In the genomic region with DNA sequence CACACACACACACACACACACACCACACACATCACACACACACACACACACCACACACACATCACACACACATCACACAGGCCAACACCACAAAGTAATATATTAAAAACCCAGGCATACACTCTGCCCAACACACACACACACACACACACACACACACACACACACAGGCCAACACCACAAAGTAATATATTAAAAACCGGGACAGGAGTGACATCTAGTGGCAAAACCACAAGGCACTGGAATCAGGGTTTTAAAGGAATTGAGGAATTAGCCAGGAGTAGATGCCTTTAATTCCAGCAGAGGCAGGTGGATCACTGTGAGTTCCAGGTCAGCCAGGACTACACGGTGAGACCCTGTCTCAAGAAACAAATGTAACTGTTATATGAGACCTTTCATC, we compare ENCODE assay signal across 11 mouse cellular contexts. TPM values are rescaled to one million over a fixed set of nuclear protein-coding genes. Genes with fewer than 3 reads are reported as not detected.
A peak's percentile ranks its signal among the peaks of the same experiment; 100 is the strongest.
DNase-seq lines count a peak whose midpoint lies in the region; ATAC-seq and TF ChIP-seq lines count a peak whose summit lies in the region.
"Had no signal": no experiment of that assay in that cellular context is flagged by ENCODE, and none has a peak within 500 bp of the region (broad histone marks: within the 10 kb centered on the region; RNA-seq: fewer than 3 reads in every experiment).

No protein-coding gene starts in this region.

- WGBS in forebrain, embryonic 16.5 days: 35% methylated on average over 2 of the region's 2 CpGs
- WGBS in forebrain, embryonic 11.5 days: 42% methylated on average over 2 of the region's 2 CpGs

- no peak for TF ChIP-seq EP300 in MEL (IDR thresholded peaks at IDR 0.05; ENCODE audit: low read depth in 1 of 2, low read length in 2 of 2)

- peak; percentile 42 for TF ChIP-seq RAD21 in MEL (IDR thresholded peaks at IDR 0.05; ENCODE audit: low read depth, low read length)

- TF ChIP-seq CTCF in MEL (IDR thresholded peaks at IDR 0.05 in 2 of 3, conservative IDR thresholded peaks at IDR 0.05 in 1 of 3; ENCODE audit: control insufficient read depth in 1 of 3, insufficient read depth in 1 of 3, low read depth in 2 of 3, low read length in 3 of 3, poor library complexity in 1 of 3, severe bottlenecking in 1 of 3): peak in 2 of 3 experiments; percentile 7 to 50; a peak in 3 of 6 replicates

- DNase-seq in forebrain, embryonic 11.5 days (ENCODE audit: low spot score): no peak
- DNase-seq in left cerebral cortex, postnatal 14 days (ENCODE audit: low spot score in 2 of 2): peak; percentile 19 to 59
- DNase-seq in left cerebral cortex, adult 11 months (ENCODE audit: low spot score): no peak
- peak; percentile 27 for DNase-seq in MEL (ENCODE audit: low read depth, low spot score)
- DNase-seq in kidney, postnatal 36 days: peak; percentile 24 to 43
- no peak for DNase-seq in cerebellum, adult 8-10 months
- DNase-seq in frontal cortex, postnatal 25 days (ENCODE audit: low spot score in 2 of 2): no peak
- DNase-seq: cerebellum, adult 18-20 months; gastrocnemius, postnatal 36 days had no signal

- no peak overlapping the region for H3K9ac ChIP-seq in forebrain, embryonic 16.5 days (replicated peaks; ENCODE audit: low read depth, low read length)
- H3K9ac ChIP-seq in forebrain, embryonic 11.5 days (ENCODE audit: low read length): no peak overlapping the region
- no peak overlapping the region for H3K9ac ChIP-seq in MEL (ENCODE audit: control insufficient read depth, low read depth, low read length, poor library complexity, severe bottlenecking)

- H3K27me3 ChIP-seq in forebrain, embryonic 16.5 days (replicated peaks; ENCODE audit: control insufficient read depth, insufficient read depth, low read length): no peaks in the 10 kb centered on the region
- no peaks in the 10 kb centered on the region for H3K27me3 ChIP-seq in forebrain, embryonic 11.5 days (ENCODE audit: control insufficient read depth, insufficient read depth, low read length)
- no peaks in the 10 kb centered on the region for H3K27me3 ChIP-seq in MEL (ENCODE audit: control insufficient read depth in 1 of 2, insufficient read depth in 2 of 2, low read length in 2 of 2)
- H3K27me3 ChIP-seq: megakaryocyte, embryonic 14.5 days had no signal

- no peak overlapping the region for H3K4me3 ChIP-seq in forebrain, embryonic 16.5 days (replicated peaks; ENCODE audit: low read length)
- no peak overlapping the region for H3K4me3 ChIP-seq in forebrain, embryonic 11.5 days (ENCODE audit: low read depth, low read length)
- H3K4me3 ChIP-seq in MEL (ENCODE audit: control insufficient read depth in 1 of 2, insufficient read depth in 1 of 2, low read depth in 2 of 2, low read length in 2 of 2): no peak overlapping the region
- H3K4me3 ChIP-seq: megakaryocyte, embryonic 14.5 days had no signal

- no peaks in the 10 kb centered on the region for H3K9me3 ChIP-seq in forebrain, embryonic 16.5 days (ENCODE audit: control insufficient read depth, low read length)
- H3K9me3 ChIP-seq in forebrain, embryonic 11.5 days (ENCODE audit: control insufficient read depth, low read length): no peaks in the 10 kb centered on the region
- no peaks in the 10 kb centered on the region for H3K9me3 ChIP-seq in MEL (replicated peaks; ENCODE audit: insufficient read depth, low read length)
- H3K9me3 ChIP-seq: megakaryocyte, embryonic 14.5 days had no signal

- peaks cover 15% of the 10 kb centered on the region for H3K36me3 ChIP-seq in forebrain, embryonic 16.5 days (ENCODE audit: control insufficient read depth, insufficient read depth)
- H3K36me3 ChIP-seq in forebrain, embryonic 11.5 days (ENCODE audit: control insufficient read depth, insufficient read depth, low read length): no peaks in the 10 kb centered on the region
- H3K36me3 ChIP-seq in MEL (ENCODE audit: control insufficient read depth in 1 of 2, insufficient read depth in 2 of 2, low read length in 2 of 2): peaks cover under 1 to 3% of the 10 kb centered on the region in 2 experiments; a peak in 3 of 4 replicates

- H3K79me2 ChIP-seq in MEL (ENCODE audit: control insufficient read depth, insufficient read depth, low read length, poor library complexity): no peaks in the 10 kb centered on the region

- H3K27ac ChIP-seq in forebrain, embryonic 16.5 days (ENCODE audit: low read length): no peak overlapping the region
- H3K27ac ChIP-seq in forebrain, embryonic 11.5 days (ENCODE audit: low read depth, low read length): no peak overlapping the region
- H3K27ac ChIP-seq in MEL (ENCODE audit: control insufficient read depth, low read depth, low read length): no peak overlapping the region

- H3K4me1 ChIP-seq in forebrain, embryonic 16.5 days (replicated peaks; ENCODE audit: control insufficient read depth, insufficient read depth, low read length): no peaks in the 10 kb centered on the region
- H3K4me1 ChIP-seq in forebrain, embryonic 11.5 days (replicated peaks; ENCODE audit: control insufficient read depth, insufficient read depth, low read length): no peaks in the 10 kb centered on the region
- peaks cover 0 to 5% of the 10 kb centered on the region in 2 experiments; a peak in 2 of 4 replicates for H3K4me1 ChIP-seq in MEL (ENCODE audit: control insufficient read depth in 1 of 2, insufficient read depth in 2 of 2, low read length in 2 of 2)

- intact Hi-C loops in left cerebral cortex, postnatal 14 days (cut with DNase I): loop anchor here (5.0 kb wide), 1 partner anchor 271 kb away; no protein-coding TSS in a partner anchor

- no peak overlapping the region for H3K4me2 ChIP-seq in forebrain, embryonic 16.5 days (ENCODE audit: low read length)
- H3K4me2 ChIP-seq in forebrain, embryonic 11.5 days (ENCODE audit: low read depth, low read length, severe bottlenecking): no peak overlapping the region

- ATAC-seq in forebrain, embryonic 16.5 days: peak; percentile 38; the same call in 1 of the 2 replicates
- no peak for ATAC-seq in forebrain, embryonic 11.5 days (replicated peaks; ENCODE audit: low FRiP score)

- TF ChIP-seq POLR2A in MEL (IDR thresholded peaks at IDR 0.05; ENCODE audit: control insufficient read depth in 1 of 2, insufficient read depth in 1 of 2, low read depth in 1 of 2, low read length in 2 of 2, poor library complexity in 1 of 2): no peak

TF ChIP-seq in MEL, 35 proteins besides CTCF, POLR2A, EP300 and RAD21:
- TF ChIP-seq SMC3 (IDR thresholded peaks at IDR 0.05; ENCODE audit: low read depth, low read length) (peak; percentile 15; the same call in 1 of the 2 replicates), MAX (IDR thresholded peaks at IDR 0.05; ENCODE audit: low read length) (no peak), MXI1 (IDR thresholded peaks at IDR 0.05; ENCODE audit: low read depth, low read length) (no peak), MEF2A (IDR thresholded peaks at IDR 0.05; ENCODE audit: extremely low read depth, insufficient replicate concordance, low read depth, low read length, poor library complexity, severe bottlenecking) (no peak)

RNA-seq across cellular contexts. Expression of gene Gcm1, which starts 26.5 kb away (rescaled TPM):
- polyA plus RNA-seq in forebrain, embryonic 16.5 days (2015; fragmentation: Nextera tagmentation; extraction: Ambion mirVana): not detected in 2 replicates
- polyA plus RNA-seq in forebrain, embryonic 11.5 days (2014; fragmentation: Nextera tagmentation; extraction: Ambion mirVana): not detected in 2 replicates
- total RNA-seq in left cerebral cortex, postnatal 14 days (2021): not detected
- not detected in 2 replicates for total RNA-seq in MEL (2012; rRNA removed)
- not detected for polyA plus RNA-seq in MEL (2012; ENCODE audit: insufficient read depth in 1 of 2, insufficient read length in 2 of 2, low read depth in 1 of 2, low replicate concordance in 2 of 2, missing spikeins in 1 of 2)
- total RNA-seq: gastrocnemius, postnatal 36 days had no signal

RNA-seq across cellular contexts. Expression of gene Fbxo9, which starts 30.6 kb away (rescaled TPM):
- 56.9 and 60.2 TPM in 2 replicates for polyA plus RNA-seq in forebrain, embryonic 16.5 days (2015; fragmentation: Nextera tagmentation; extraction: Ambion mirVana)
- polyA plus RNA-seq in forebrain, embryonic 11.5 days (2014; fragmentation: Nextera tagmentation; extraction: Ambion mirVana): 29.8 and 30.8 TPM in 2 replicates
- total RNA-seq in left cerebral cortex, postnatal 14 days (2021): 100 to 1,000 TPM; 118 to 122 TPM
- 47.0 and 56.0 TPM in 2 replicates for total RNA-seq in MEL (2012; rRNA removed)
- polyA plus RNA-seq in MEL (2012; ENCODE audit: insufficient read depth in 1 of 2, insufficient read length in 2 of 2, low read depth in 1 of 2, low replicate concordance in 2 of 2, missing spikeins in 1 of 2): 100 to 1,000 TPM in 1 of 2 experiments, 10 to 100 TPM in 1; 47.0 to 402 TPM

RNA-seq across cellular contexts. Expression of gene Ick, which starts 30.8 kb away (rescaled TPM):
- polyA plus RNA-seq in forebrain, embryonic 16.5 days (2015; fragmentation: Nextera tagmentation; extraction: Ambion mirVana): 39.4 and 40.4 TPM in 2 replicates
- polyA plus RNA-seq in forebrain, embryonic 11.5 days (2014; fragmentation: Nextera tagmentation; extraction: Ambion mirVana): 33.9 and 35.0 TPM in 2 replicates
- 10 to 100 TPM; 23.1 to 23.2 TPM for total RNA-seq in left cerebral cortex, postnatal 14 days (2021)
- total RNA-seq in MEL (2012; rRNA removed): 6.1 and 6.5 TPM in 2 replicates
- polyA plus RNA-seq in MEL (2012; ENCODE audit: insufficient read depth in 1 of 2, insufficient read length in 2 of 2, low read depth in 1 of 2, low replicate concordance in 2 of 2, missing spikeins in 1 of 2): 10 to 100 TPM in 1 of 2 experiments, not detected in 1; 16.1 TPM

Comparison
In these comparisons a context has a peak if more than half of its experiments do, and no peak if none do; other contexts are left out.
1. DNase-seq: peak in left cerebral cortex, postnatal 14 days (2 of 2), MEL (single experiment) and kidney, postnatal 36 days (2 of 2); none in forebrain, embryonic 11.5 days (single experiment), left cerebral cortex, adult 11 months (single experiment), cerebellum, adult 8-10 months (single experiment) and frontal cortex, postnatal 25 days (0 of 2).